Mouse (Mus musculus): Measurements from ENCODE around the gene Plcd1. TPM values are rescaled to one million over a fixed set of nuclear protein-coding genes. Genes with fewer than 3 reads are reported as not detected.
A peak's percentile ranks its signal among the peaks of the same experiment; 100 is the strongest.

The Plcd1 gene
- total RNA-seq (2021), result 10 to 100 TPM; 16.5 to 18.7 TPM

DNA sequence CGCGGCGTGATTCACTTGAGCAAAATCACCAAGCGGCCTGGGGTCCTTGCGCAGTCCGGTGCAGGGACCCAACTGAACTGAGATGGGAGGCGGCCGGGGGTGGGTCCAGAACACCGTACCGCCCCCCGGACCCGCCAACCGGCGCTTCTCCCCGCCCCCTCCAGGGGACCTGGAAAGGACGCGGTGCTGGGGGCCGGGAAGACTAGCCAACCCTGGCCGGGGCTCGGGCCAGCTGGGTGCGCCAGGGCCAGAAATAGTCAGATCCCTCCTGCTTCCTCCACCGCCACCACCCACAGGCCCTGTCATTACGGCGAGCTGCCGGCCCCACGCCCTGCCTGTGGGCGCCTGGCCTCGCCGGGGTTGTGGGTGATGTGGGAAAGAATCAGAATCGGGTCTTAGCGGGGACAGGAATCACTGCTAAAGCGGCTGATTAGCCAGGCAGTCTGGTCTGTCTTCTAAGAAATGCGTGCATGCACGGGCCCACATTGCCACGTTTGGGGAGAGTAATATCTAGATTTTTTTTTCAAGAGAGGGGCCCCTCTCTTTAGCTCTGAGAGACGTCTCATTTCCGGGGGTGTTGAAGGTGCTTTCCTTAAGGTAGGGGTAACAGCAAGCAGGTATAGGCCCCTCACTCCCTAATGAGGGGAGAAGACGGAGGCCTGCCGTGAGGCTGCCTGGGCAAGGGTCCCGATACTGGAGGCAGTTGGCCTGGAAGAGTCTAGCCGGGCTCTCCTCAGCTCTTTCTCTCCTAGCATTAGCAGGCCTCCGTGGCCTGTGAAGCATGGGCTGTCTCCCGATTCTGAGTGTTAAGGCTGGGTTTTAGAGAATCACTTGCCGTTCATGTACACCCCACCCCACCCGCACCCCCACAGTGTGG is at the start of gene Plcd1:
TSS of gene Plcd1 (minus strand) at position 84 of the 877 bp plus-strand sequence.
- intact Hi-C loops (cut with DNase I), result no loop called here
- DNase-seq, result peak; percentile 97 to 98

DNA sequence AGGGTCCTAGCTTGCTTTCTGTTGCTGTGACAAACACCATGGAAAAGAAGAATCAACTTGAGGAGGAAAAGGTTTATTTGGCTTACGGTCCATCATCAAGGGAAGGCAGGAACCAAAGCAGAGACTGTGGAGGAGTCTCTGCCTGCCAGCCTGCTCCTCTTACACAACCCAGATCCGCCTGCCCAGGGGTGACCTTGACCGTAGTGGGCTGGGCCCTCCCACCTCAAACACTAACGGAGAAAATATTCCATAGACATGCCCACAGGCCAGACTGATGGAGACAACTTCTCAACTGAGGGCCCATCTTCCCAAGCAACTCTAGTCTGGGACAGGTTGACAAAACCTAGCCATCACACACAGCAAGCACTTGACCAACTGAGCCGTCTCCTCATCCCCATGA is 48.8 kb upstream of the Plcd1 start:
- DNase-seq, result no peak
- intact Hi-C loops (cut with DNase I), result no loop called here

DNA sequence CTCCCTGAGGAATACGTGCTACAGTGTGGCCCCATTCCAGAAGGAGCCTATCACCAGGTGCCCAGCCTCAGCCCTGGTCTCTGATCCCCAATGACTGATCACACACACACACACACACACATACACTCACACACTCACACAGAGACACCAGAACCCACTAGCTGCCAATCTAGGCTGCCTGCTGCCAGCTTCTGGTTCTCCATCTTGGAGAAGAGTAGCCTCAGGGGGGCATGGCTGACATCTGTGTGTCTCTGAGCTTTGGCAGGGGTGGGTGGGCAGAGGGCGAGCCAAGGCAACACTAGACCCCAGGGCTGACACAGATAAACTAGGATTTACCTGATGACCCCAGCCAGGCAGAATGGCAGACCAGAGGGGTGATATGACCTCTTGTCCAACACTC is 45.5 kb upstream of the Plcd1 start:
- no peak for DNase-seq
- intact Hi-C loops (cut with DNase I), result no loop called here

DNA sequence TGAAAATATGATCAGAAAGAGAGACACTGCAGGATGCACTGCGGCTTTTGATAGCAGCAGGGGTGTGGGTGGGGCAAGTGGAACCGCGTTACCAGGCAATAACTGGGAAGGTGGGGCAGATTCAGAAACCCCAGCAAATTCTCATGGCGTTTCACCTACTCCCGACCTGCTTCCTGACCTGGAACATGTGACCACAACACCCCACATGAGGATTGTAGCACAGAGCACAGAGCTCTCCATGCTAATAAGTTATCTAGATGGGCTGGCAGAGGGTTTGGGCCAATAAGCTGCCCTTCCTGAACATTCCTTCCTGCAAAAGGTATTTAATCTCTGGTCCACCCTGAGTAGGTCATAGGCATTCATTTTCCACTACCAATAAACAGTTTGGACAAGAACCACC is 37.4 kb upstream of the Plcd1 start:
- DNase-seq, result no peak
- intact Hi-C loops (cut with DNase I), result no loop called here

- DNase-seq, result no peak
- intact Hi-C loops (cut with DNase I), result no loop called here
These were observed 35.3 kb upstream of the Plcd1 start for GRCm38 (mm10) chr9:119128436-119129181.

DNA sequence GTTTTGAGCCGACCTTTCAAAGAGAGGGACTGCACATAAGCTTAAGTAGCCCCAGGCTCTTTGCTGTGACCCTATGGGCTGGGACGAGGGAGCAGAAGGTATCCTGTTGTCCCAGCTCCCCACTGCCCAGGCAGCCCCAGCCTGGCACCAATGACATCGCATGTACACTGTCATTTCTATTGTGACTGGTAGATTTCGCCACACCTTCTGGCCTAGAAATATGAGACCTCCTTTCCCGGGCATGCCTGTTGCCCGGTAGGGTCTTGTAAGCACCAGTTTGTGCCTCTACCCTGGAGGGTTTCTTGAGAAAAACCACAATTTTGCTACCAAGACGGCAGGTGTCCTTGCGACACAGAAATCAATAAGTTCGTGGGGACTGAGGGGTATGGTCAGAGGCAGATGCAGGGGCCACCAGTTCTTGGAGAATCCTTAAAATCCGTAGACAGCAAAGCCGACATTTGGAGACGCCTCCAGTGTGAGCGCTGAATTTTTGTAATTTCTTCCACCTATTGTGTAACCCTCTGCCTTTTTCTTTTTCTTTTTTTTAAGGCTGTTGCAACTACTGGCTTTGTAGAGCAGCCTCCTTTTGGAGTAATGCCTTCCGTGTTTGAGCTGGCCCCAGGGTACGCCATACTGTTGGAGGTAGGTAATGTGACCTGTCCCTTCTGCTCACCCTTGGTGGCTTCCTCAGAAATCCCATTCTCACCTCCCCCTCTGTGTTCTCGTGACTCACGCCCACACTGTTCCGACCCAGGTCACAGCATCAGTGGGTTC is 29.5 kb upstream of the Plcd1 start:
- intact Hi-C loops (cut with DNase I), result no loop called here
- DNase-seq, result no peak

- no peak for DNase-seq
- intact Hi-C loops (cut with DNase I), result no loop called here
These were observed 26.9 kb upstream of the Plcd1 start for GRCm38 (mm10) chr9:119120168-119120560.

DNA sequence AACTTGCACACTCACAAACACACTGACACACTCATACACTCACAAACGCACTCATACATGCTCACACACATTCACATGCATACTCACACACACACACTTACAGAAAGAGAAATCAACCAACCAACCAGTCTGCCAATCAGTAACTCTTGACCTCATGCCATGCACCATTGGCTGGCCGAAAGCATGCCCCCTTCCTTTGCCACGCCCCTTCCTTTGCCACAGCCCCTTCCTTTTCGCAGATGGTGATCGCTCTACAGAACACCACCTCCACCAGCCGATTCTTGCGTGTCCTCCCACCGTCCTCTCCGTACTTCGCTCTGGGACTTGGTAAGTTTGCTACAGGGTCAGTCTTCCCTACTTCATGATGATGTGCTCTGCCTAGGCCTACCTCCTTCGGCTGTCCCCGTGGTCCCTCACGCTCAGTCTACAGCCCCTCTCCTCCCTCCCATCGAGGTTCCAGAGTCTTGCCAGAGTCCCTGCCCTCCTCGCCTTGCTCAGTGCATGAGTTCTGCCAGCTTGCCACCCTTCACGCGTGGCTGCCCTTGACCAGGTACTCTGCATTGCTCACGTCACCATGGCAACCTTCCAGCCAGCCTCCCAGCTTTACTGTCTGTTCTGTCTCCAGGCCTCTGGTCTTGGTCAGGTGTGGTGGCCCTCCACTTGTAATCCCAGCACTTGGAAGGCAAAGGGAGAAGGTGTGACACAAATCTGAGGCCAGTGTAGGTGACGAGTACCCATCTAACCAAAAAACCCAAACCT is 26.3 kb upstream of the Plcd1 start:
- intact Hi-C loops (cut with DNase I), result no loop called here
- DNase-seq, result no peak

DNA sequence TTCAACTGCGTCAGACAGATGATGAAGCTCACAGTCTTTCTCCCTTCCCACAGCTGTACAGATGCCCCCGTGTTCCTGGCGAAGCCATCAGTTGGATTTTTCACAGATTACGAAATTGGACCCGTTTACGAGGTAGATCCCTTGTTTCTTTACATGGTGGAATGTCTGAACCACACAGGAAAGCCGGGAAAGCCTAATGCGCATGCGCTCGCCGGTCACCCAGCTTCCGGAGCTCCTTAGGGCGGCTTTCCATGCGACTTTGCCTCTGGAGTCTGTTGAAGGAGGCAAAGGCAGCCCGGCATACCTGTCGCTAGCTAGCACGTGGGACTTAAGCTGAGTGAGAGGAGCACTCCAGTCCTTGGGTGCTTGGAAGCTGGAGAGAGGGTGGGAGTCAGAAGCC is 21.6 kb upstream of the Plcd1 start:
- intact Hi-C loops (cut with DNase I), result no loop called here
- DNase-seq, result no peak

DNA sequence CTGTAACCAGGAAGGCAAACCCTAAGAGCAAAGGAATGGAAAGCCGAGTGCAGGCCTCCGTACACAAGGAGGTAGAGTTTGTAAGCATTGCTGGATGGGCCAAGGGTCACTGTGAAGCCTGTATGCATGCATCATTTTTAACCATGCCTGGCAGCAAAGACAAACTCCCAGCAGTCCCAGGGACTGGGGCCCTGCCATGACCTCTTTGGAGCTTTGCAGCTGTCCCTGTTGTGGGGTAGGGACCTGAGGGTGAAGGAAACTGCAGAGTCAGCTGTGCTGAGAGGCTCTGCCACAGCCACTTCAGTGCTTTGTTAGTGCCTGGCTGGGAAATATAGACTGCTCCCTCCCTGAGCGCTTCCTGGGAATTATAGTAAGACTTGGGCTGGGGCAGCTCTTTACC is 17.3 kb upstream of the Plcd1 start:
- DNase-seq, result no peak
- intact Hi-C loops (cut with DNase I), result no loop called here

DNA sequence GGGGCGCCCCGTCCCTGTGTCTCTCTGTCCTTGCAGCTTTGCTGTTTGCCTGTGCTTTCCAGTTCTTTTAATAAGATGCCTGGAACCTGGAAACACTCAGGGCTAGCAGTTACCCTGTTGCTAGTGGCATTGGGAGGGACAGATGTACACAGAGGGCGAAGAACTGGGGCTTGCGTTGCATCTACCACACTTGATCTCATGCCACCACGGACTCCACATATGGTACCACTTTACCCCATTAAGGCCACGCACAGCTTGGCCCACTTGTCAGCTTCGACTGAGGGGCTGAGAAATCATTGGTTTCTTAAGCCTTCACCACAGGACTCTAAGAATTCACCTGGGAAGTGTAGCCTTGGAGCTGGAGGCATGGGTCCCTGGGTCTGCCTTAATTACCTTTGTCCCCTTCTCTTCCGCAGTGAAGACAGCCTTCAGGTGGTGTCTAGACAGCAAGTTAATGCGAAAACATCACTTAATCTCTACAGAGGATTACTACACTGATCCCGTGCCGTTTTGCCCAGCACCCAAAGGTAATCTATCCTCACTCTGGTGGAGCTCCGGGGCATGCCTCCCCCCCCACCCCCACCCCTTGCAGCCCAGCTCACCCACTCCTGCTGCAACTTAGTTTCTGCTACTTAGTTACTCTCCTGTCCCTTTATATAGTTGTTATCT is 16.5 kb upstream of the Plcd1 start:
- intact Hi-C loops (cut with DNase I), result loop anchor here (5.0 kb wide), 1 partner anchor 242 kb away; no protein-coding TSS in a partner anchor
- DNase-seq, result no peak

DNA sequence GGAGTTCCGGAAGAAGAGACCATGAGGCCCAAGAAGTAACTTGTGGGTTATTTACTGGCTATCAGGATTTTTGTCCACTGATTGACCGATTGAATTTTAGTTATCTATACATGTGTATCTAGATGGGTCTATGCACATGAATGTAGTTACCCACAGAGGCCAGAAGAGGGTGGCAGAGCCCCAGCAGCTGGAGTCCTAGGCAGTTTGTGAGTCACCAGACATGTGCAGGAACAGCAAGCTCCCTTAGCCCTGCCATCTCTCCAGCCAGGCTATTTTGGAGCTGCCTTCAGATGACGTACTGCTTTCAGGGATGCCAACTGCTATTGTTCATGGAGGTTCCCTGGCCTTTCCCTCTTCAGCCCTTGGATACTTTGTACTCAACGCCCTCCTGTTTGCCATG is 14.3 kb upstream of the Plcd1 start:
- intact Hi-C loops (cut with DNase I), result loop anchor here (5.0 kb wide), 1 partner anchor 245 kb away; no protein-coding TSS in a partner anchor

GRCm38 (mm10) chr9:119102783-119103113 is 9.4 kb upstream of the Plcd1 start:
- DNase-seq, result no peak
- intact Hi-C loops (cut with DNase I), result no loop called here

More for the DNA sequence above, 14.3 kb upstream of the Plcd1 start:
- DNase-seq, result peak in 1 of 2 experiments; percentile 50

GRCm38 (mm10) chr9:119101992-119102782 is 8.9 kb upstream of the Plcd1 start, which contains the start of gene Dlec1:
Dlec1 (plus strand) TSS chr9:119102478.
- DNase-seq, result peak; percentile 77 to 81
- intact Hi-C loops (cut with DNase I), result no loop called here

GRCm38 (mm10) chr9:119100177-119100898 is 7.0 kb upstream of the Plcd1 start:
- no peak for DNase-seq
- intact Hi-C loops (cut with DNase I), result no loop called here

GRCm38 (mm10) chr9:119094462-119095109 is 1.3 kb upstream of the Plcd1 start:
- intact Hi-C loops (cut with DNase I), result no loop called here
- DNase-seq, result no peak

DNA sequence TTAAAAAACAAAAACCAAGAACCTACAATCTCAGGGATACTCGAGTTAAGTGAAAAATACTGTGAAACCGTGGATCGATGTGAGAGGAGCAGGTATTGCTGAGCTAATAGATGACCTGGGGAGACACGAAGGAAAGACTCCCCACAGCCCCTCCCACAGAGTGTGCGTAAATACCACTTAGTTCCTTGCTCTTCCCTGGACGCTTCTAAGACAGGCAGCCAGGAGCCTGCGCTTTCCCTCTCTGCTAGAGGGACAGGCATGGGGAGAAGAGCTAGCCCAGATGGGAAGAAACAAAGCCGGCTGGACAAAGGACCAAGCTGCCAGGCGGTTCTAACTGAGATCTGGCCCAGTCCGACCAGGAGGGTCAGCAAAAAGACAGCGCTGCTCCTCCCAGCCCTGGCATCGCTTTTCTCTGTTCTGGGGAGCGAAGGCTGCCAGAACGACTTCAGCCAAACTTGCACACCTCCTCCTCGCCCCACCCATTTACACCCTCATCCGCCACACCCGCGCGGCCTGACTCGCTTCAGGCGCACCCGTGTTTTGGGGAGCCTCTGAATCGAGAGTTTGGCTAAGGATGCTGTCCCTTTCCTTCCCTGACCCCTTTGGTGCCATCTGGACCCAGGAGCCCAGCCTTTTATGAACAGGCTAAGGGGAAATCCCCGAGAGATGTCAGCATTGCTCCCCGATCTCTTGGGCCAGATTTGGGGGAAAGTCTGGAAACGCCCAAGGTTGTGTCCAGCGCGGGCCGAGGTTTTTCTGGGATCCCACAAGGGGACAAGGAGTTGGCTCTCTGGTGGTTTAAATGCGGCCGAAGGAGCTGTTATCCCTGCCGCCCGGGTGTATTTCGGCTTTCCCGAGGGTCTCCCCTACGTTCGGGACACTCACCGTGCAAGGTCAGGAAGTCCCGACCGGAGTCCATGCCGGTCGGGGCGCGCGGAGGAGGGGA is 556 bp downstream of the Plcd1 start:
- intact Hi-C loops (cut with DNase I), result no loop called here
- peak; percentile 58 to 62 for DNase-seq
